8 mouse cellular contexts compared by ENCODE assay signal in genomic region chr2:180042256-180042857, GRCm38 (mm10). TPM values are rescaled to one million over a fixed set of nuclear protein-coding genes. Genes with fewer than 3 reads are reported as not detected.
A peak's percentile ranks its signal among the peaks of the same experiment; 100 is the strongest.
DNase-seq lines count a peak whose midpoint lies in the region; ATAC-seq and TF ChIP-seq lines count a peak whose summit lies in the region.

Psma7 (minus strand) TSS chr2:180042433.
Ss18l1 (plus strand) TSS chr2:180042509.

- H3K4me1 ChIP-seq in erythroblast, embryonic 14.5 days (ENCODE audit: control insufficient read depth): peaks cover 37% of the 10 kb centered on the region
- peaks cover 29% of the 10 kb centered on the region for H3K4me1 ChIP-seq in heart, embryonic 12.5 days (replicated peaks)
- peaks cover 6% of the 10 kb centered on the region; the same call in 1 of the 2 replicates for H3K4me1 ChIP-seq in kidney, postnatal 0 days (replicated peaks; ENCODE audit: insufficient read depth, low read length)
- peaks cover 38% of the 10 kb centered on the region for H3K4me1 ChIP-seq in liver, embryonic 12.5 days

- peak within 1 kb of the TSS; percentile 98 for H3K4me2 ChIP-seq in heart, embryonic 12.5 days
- H3K4me2 ChIP-seq in kidney, postnatal 0 days (ENCODE audit: low read length): peak within 1 kb of the TSS; percentile 65
- H3K4me2 ChIP-seq in liver, embryonic 12.5 days: peak within 1 kb of the TSS; percentile 97

- DNase-seq in CD4-positive, CD25-positive, alpha-beta regulatory T cell, adult 2 months (ENCODE audit: low read depth, low spot score): peak; percentile 94
- peak; percentile 82 for DNase-seq in brain, embryonic 18.5 days (ENCODE audit: low read depth, low spot score)
- DNase-seq in kidney, postnatal 0 days (ENCODE audit: low spot score): peak; percentile 93
- peak; percentile 92 for DNase-seq in naive thymus-derived CD4-positive, alpha-beta T cell, adult 2 months (ENCODE audit: low read depth)
- peak; percentile 91 for DNase-seq in splenic B cell, adult 2 months (ENCODE audit: low read depth, low spot score)

- peak within 1 kb of the TSS; percentile 78 for H3K4me3 ChIP-seq in erythroblast, embryonic 14.5 days (replicated peaks)
- H3K4me3 ChIP-seq in heart, embryonic 12.5 days: peak within 1 kb of the TSS; percentile 82
- H3K4me3 ChIP-seq in kidney, postnatal 0 days (replicated peaks; ENCODE audit: low read depth, low read length): peak within 1 kb of the TSS; percentile 93
- H3K4me3 ChIP-seq in liver, embryonic 12.5 days: peak within 1 kb of the TSS; percentile 96

- under 1% methylated on average over 78 of the region's 78 CpGs for WGBS in heart, embryonic 12.5 days
- WGBS in kidney, postnatal 0 days: under 1% methylated on average over 64 of the region's 78 CpGs
- under 1% methylated on average over 74 of the region's 78 CpGs for WGBS in liver, embryonic 12.5 days (ENCODE audit: insufficient replicate concordance)

- H3K9me3 ChIP-seq in erythroblast, embryonic 14.5 days (ENCODE audit: control insufficient read depth, low read length): no peaks in the 10 kb centered on the region
- H3K9me3 ChIP-seq in heart, embryonic 12.5 days (replicated peaks): no peaks in the 10 kb centered on the region
- H3K9me3 ChIP-seq in kidney, postnatal 0 days (replicated peaks; ENCODE audit: low read length): no peaks in the 10 kb centered on the region
- H3K9me3 ChIP-seq in liver, embryonic 12.5 days (replicated peaks): no peaks in the 10 kb centered on the region

- peaks cover 36% of the 10 kb centered on the region for H3K36me3 ChIP-seq in erythroblast, embryonic 14.5 days (ENCODE audit: control insufficient read depth)
- peaks cover 21% of the 10 kb centered on the region for H3K36me3 ChIP-seq in heart, embryonic 12.5 days
- H3K36me3 ChIP-seq in kidney, postnatal 0 days (ENCODE audit: insufficient read depth, low read length): peaks cover 21% of the 10 kb centered on the region
- peaks cover 25% of the 10 kb centered on the region for H3K36me3 ChIP-seq in liver, embryonic 12.5 days
- no peaks in the 10 kb centered on the region for H3K36me3 ChIP-seq in splenic B cell, adult 2 months (ENCODE audit: control insufficient read depth, insufficient read depth, low read length, poor library complexity, severe bottlenecking)

- peak within 1 kb of the TSS; percentile 89 for H3K27ac ChIP-seq in heart, embryonic 12.5 days (ENCODE audit: poor library complexity, severe bottlenecking)
- peak within 1 kb of the TSS; percentile 95 for H3K27ac ChIP-seq in kidney, postnatal 0 days
- peak within 1 kb of the TSS; percentile 92 for H3K27ac ChIP-seq in liver, embryonic 12.5 days

- ATAC-seq in heart, embryonic 12.5 days (ENCODE audit: insufficient number of reproducible peaks, low FRiP score): peak; percentile 95
- peak; percentile 93 for ATAC-seq in kidney, postnatal 0 days (replicated peaks; ENCODE audit: low FRiP score, low read depth)
- peak; percentile 96 for ATAC-seq in liver, embryonic 12.5 days

- H3K27me3 ChIP-seq in erythroblast, embryonic 14.5 days (ENCODE audit: control insufficient read depth): peaks cover 21% of the 10 kb centered on the region
- H3K27me3 ChIP-seq in heart, embryonic 12.5 days (replicated peaks): no peaks in the 10 kb centered on the region
- no peaks in the 10 kb centered on the region for H3K27me3 ChIP-seq in kidney, postnatal 0 days (ENCODE audit: insufficient read depth, low read length)
- H3K27me3 ChIP-seq in liver, embryonic 12.5 days (replicated peaks): peaks cover 17% of the 10 kb centered on the region; the same call in 1 of the 2 replicates
- H3K27me3 ChIP-seq in splenic B cell, adult 2 months (ENCODE audit: control insufficient read depth, insufficient read depth, low read length, poor library complexity, severe bottlenecking): no peaks in the 10 kb centered on the region

- peak within 1 kb of the TSS; percentile 94 for H3K9ac ChIP-seq in heart, embryonic 12.5 days
- H3K9ac ChIP-seq in kidney, postnatal 0 days (ENCODE audit: low read depth, low read length): peak within 1 kb of the TSS; percentile 84
- peak within 1 kb of the TSS; percentile 90 for H3K9ac ChIP-seq in liver, embryonic 12.5 days

- TF ChIP-seq CTCF in kidney, postnatal 0 days (IDR thresholded peaks at IDR 0.05; ENCODE audit: low read depth): peak; percentile 37; the same call in 1 of the 2 replicates

RNA-seq across cellular contexts. Expression of gene Psma7, which starts in this region (rescaled TPM):
- 6.1 and 6.3 TPM in 2 replicates for polyA plus RNA-seq in erythroblast, embryonic 14.5 days (2012)
- 444 and 452 TPM in 2 replicates for polyA plus RNA-seq in heart, embryonic 12.5 days (2016; fragmentation: Nextera tagmentation; extraction: Ambion mirVana)
- polyA plus RNA-seq in kidney, postnatal 0 days (2015; fragmentation: Nextera tagmentation; extraction: Ambion mirVana): 641 and 676 TPM in 2 replicates
- polyA plus RNA-seq in liver, embryonic 12.5 days (2016; fragmentation: Nextera tagmentation; extraction: Ambion mirVana): 455 and 456 TPM in 2 replicates

RNA-seq across cellular contexts. Expression of gene Ss18l1, which starts in this region (rescaled TPM):
- polyA plus RNA-seq in erythroblast, embryonic 14.5 days (2012): 0.01 and 0.07 TPM in 2 replicates
- 4.2 and 4.3 TPM in 2 replicates for polyA plus RNA-seq in heart, embryonic 12.5 days (2016; fragmentation: Nextera tagmentation; extraction: Ambion mirVana)
- 3.9 and 4.2 TPM in 2 replicates for polyA plus RNA-seq in kidney, postnatal 0 days (2015; fragmentation: Nextera tagmentation; extraction: Ambion mirVana)
- 1.3 and 1.6 TPM in 2 replicates for polyA plus RNA-seq in liver, embryonic 12.5 days (2016; fragmentation: Nextera tagmentation; extraction: Ambion mirVana)

Comparison
In these comparisons a context has a peak if more than half of its experiments do, and no peak if none do; other contexts are left out.
1. Peak in every context shown above with its lines: DNase-seq, ATAC-seq, H3K4me3 ChIP-seq and H3K27ac ChIP-seq.
2. RNA of gene Psma7 (polyA plus RNA-seq): 641 to 676 TPM in kidney, postnatal 0 days, 455 to 456 TPM in liver, embryonic 12.5 days and 444 to 452 TPM in heart, embryonic 12.5 days; 6.1 to 6.3 TPM in erythroblast, embryonic 14.5 days; every median in the first group is over 10 times any median in the second.